Mouse (Mus musculus) MEL (cell line): ENCODE measurements around the gene Npr1. TPM values are rescaled to one million over a fixed set of nuclear protein-coding genes. Genes with fewer than 3 reads are reported as not detected.

Experiments used
- DNase-seq: peaks from one replicate; pipeline ENCODE4 v3.0.0; 2011; ENCODE audit warnings: low read depth, low spot score
- H3K27ac ChIP-seq: 2 replicates; pipeline ENCODE4 v1.5.1; 2012; ENCODE audit warnings: low read depth, mild to moderate bottlenecking, control low read depth, low read length, moderate library complexity; ENCODE audit not compliant: control insufficient read depth
- H3K27me3 ChIP-seq, 2 experiments: fragments of 150-350 bp in 1 of 2; sonication (generic) in 1 of 2; 2 replicates each; pipeline ENCODE4 v1.6.1; 2012; ENCODE audit warnings: low read length in 2 of 2, mild to moderate bottlenecking in 2 of 2, improper control_type of control experiment in 1 of 2, moderate library complexity in 1 of 2; ENCODE audit not compliant: insufficient read depth in 2 of 2, control insufficient read depth in 1 of 2
- H3K36me3 ChIP-seq, 2 experiments: 2 replicates each; pipeline ENCODE4 v1.6.1; 2012 to 2014; ENCODE audit warnings: low read length in 2 of 2, improper control_type of control experiment in 1 of 2, inconsistent platforms in 1 of 2, mild to moderate bottlenecking in 1 of 2; ENCODE audit not compliant: insufficient read depth in 2 of 2, control insufficient read depth in 1 of 2
- H3K4me1 ChIP-seq, 2 experiments: fragments of 150-350 bp in 1 of 2; sonication (generic) in 1 of 2; 2 replicates each; pipeline ENCODE4 v1.6.1; 2012; ENCODE audit warnings: low read length in 2 of 2, improper control_type of control experiment in 1 of 2, mild to moderate bottlenecking in 1 of 2; ENCODE audit not compliant: insufficient read depth in 2 of 2, control insufficient read depth in 1 of 2
- H3K4me3 ChIP-seq, 2 experiments: fragments of 150-350 bp in 1 of 2; sonication (generic) in 1 of 2; 2 replicates each; pipeline ENCODE4 v1.5.1; 2012; ENCODE audit warnings: low read depth in 2 of 2, low read length in 2 of 2, mild to moderate bottlenecking in 2 of 2, moderate library complexity in 2 of 2, control low read depth in 1 of 2, improper control_type of control experiment in 1 of 2; ENCODE audit not compliant: control insufficient read depth in 1 of 2, insufficient read depth in 1 of 2
- H3K79me2 ChIP-seq: 2 replicates; pipeline ENCODE4 v1.6.1; 2012; ENCODE audit warnings: mild to moderate bottlenecking, low read length, moderate library complexity; ENCODE audit not compliant: control insufficient read depth, poor library complexity, insufficient read depth
- H3K9ac ChIP-seq: 2 replicates; pipeline ENCODE4 v1.6.1; 2012; ENCODE audit warnings: low read depth, mild to moderate bottlenecking, control low read depth, low read length, moderate library complexity; ENCODE audit not compliant: control insufficient read depth, poor library complexity, severe bottlenecking
- H3K9me3 ChIP-seq: fragments of 150-350 bp; sonication (generic); replicated peaks from 2 replicates; pipeline ENCODE4 v1.6.1; 2012; ENCODE audit warnings: mild to moderate bottlenecking, low read length, improper control_type of control experiment, moderate library complexity; ENCODE audit not compliant: insufficient read depth
- CHD1 ChIP-seq: IDR thresholded peaks from 2 replicates; pipeline ENCODE4 v1.6.1; 2012; ENCODE audit warnings: low read depth, mild to moderate bottlenecking, inconsistent platforms, low read length, improper control_type of control experiment
- ELF1 ChIP-seq: IDR thresholded peaks from 2 replicates; pipeline ENCODE4 v1.6.1; 2014; ENCODE audit warnings: low read depth, mild to moderate bottlenecking, inconsistent platforms, low read length, improper control_type of control experiment, moderate library complexity
- EP300 ChIP-seq, 2 experiments: IDR thresholded peaks; 2 replicates each; pipeline ENCODE4 v1.6.1; 2011; ENCODE audit warnings: improper control_type of control experiment in 2 of 2, low read length in 2 of 2, low read depth in 1 of 2, mild to moderate bottlenecking in 1 of 2
- GABPA ChIP-seq: IDR thresholded peaks from 2 replicates; pipeline ENCODE4 v1.6.1; 2012; ENCODE audit warnings: low read depth, mild to moderate bottlenecking, inconsistent platforms, low read length, improper control_type of control experiment, moderate library complexity
- JUND ChIP-seq: IDR thresholded peaks from 2 replicates; pipeline ENCODE4 v1.6.1; 2011; ENCODE audit warnings: low read depth, mild to moderate bottlenecking, improper control_type of control experiment, low read length
- MAFK ChIP-seq: IDR thresholded peaks from 2 replicates; pipeline ENCODE4 v1.6.1; 2011; ENCODE audit warnings: low read depth, mild to moderate bottlenecking, low read length, improper control_type of control experiment, borderline replicate concordance
- MAZ ChIP-seq: IDR thresholded peaks from 2 replicates; pipeline ENCODE4 v1.6.1; 2012; ENCODE audit warnings: low read depth, mild to moderate bottlenecking, inconsistent platforms, low read length, improper control_type of control experiment
- NELFE ChIP-seq: IDR thresholded peaks from 2 replicates; pipeline ENCODE4 v1.6.1; 2011; ENCODE audit warnings: low read depth, low read length, improper control_type of control experiment
- NRF1 ChIP-seq: IDR thresholded peaks from 2 replicates; pipeline ENCODE4 v1.6.1; 2014; ENCODE audit warnings: low read depth, mild to moderate bottlenecking, inconsistent platforms, low read length, improper control_type of control experiment, moderate library complexity; ENCODE audit not compliant: poor library complexity, insufficient read depth, severe bottlenecking
- POLR2A ChIP-seq, 2 experiments: IDR thresholded peaks; 2 replicates each; pipeline ENCODE4 v1.6.1; 2011 to 2012; ENCODE audit warnings: low read length in 2 of 2, mild to moderate bottlenecking in 2 of 2, control low read depth in 1 of 2, improper control_type of control experiment in 1 of 2, low read depth in 1 of 2, moderate library complexity in 1 of 2; ENCODE audit not compliant: control insufficient read depth in 1 of 2, insufficient read depth in 1 of 2, poor library complexity in 1 of 2
- POLR2AphosphoS5 ChIP-seq: IDR thresholded peaks from 2 replicates; pipeline ENCODE4 v1.6.1; 2012; ENCODE audit warnings: low read depth, borderline replicate concordance, mild to moderate bottlenecking, inconsistent platforms, low read length, moderate library complexity, mixed read lengths
- RAD21 ChIP-seq: IDR thresholded peaks from 2 replicates; pipeline ENCODE4 v1.6.1; 2011; ENCODE audit warnings: mild to moderate bottlenecking, low read depth, low read length, improper control_type of control experiment
- TAL1 ChIP-seq: IDR thresholded peaks from 2 replicates; pipeline ENCODE4 v1.6.1; 2012; ENCODE audit warnings: mild to moderate bottlenecking, inconsistent platforms, low read length, moderate library complexity, mixed read lengths
- UBTF ChIP-seq: IDR thresholded peaks from 2 replicates; pipeline ENCODE4 v1.6.1; 2012; ENCODE audit warnings: low read depth, mild to moderate bottlenecking, inconsistent platforms, low read length, improper control_type of control experiment, moderate library complexity, borderline replicate concordance; ENCODE audit not compliant: insufficient read depth
- USF1 ChIP-seq: IDR thresholded peaks from 2 replicates; pipeline ENCODE4 v1.6.1; 2014; ENCODE audit warnings: low read depth, mild to moderate bottlenecking, inconsistent platforms, low read length, improper control_type of control experiment, moderate library complexity
- USF2 ChIP-seq, 2 experiments: IDR thresholded peaks; 2 replicates each; pipeline ENCODE4 v1.6.1; 2011 to 2012; ENCODE audit warnings: improper control_type of control experiment in 2 of 2, low read length in 2 of 2, borderline replicate concordance in 1 of 2, inconsistent platforms in 1 of 2, low read depth in 1 of 2, mild to moderate bottlenecking in 1 of 2; ENCODE audit not compliant: insufficient read depth in 1 of 2
- ZC3H11A ChIP-seq: IDR thresholded peaks from 2 replicates; pipeline ENCODE4 v1.6.1; 2012; ENCODE audit warnings: low read depth, mild to moderate bottlenecking, inconsistent platforms, low read length, improper control_type of control experiment
- ZKSCAN1 ChIP-seq: IDR thresholded peaks from 2 replicates; pipeline ENCODE4 v1.6.1; 2012; ENCODE audit warnings: low read depth, mild to moderate bottlenecking, inconsistent platforms, low read length, improper control_type of control experiment, moderate library complexity
- ZMIZ1 ChIP-seq: IDR thresholded peaks from 2 replicates; pipeline ENCODE4 v1.6.1; 2012; ENCODE audit warnings: low read depth, mild to moderate bottlenecking, inconsistent platforms, low read length, improper control_type of control experiment, moderate library complexity
- polyA plus RNA-seq, 2 experiments: library from polyadenylated mRNA; stranded (reverse) in 1 of 2; unstranded in 1 of 2; fragments of >175 nt in 1 of 2; fragments of >200 nt in 1 of 2; gene quantifications; 2 replicates each; pipeline versions ENCODE4 v1.2.1 to v1.2.4; 2012; ENCODE audit warnings: low replicate concordance in 2 of 2, low read depth in 1 of 2; ENCODE audit not compliant: insufficient read length in 2 of 2, insufficient read depth in 1 of 2, missing spikeins in 1 of 2
- total RNA-seq: library from RNA; depleted of rRNA; stranded (reverse); fragments of 300-350 nt; gene quantifications from 2 replicates; pipeline ENCODE4 v1.2.3, GENCODE M21; 2012

Gene Npr1
- total and polyA plus RNA-seq, 3 experiments = 0.11 TPM; not detected in 2

- Histone ChIP-seq H3K9me3 (no peaks in the 10 kb centered on the region), H3K36me3 (peaks cover under 1 to 36% of the 10 kb centered on the region in 2 experiments; a peak in 3 of 4 replicates), H3K27ac (no peak overlapping the region), H3K79me2 (peaks cover 3% of the 10 kb centered on the region), H3K4me3 (no peak overlapping the region), H3K9ac (no peak overlapping the region), H3K27me3 (no peaks in the 10 kb centered on the region), H3K4me1 (no peaks in the 10 kb centered on the region)
- TF ChIP-seq TAL1 = no peak
- TF ChIP-seq ELF1 = no peak
- TF ChIP-seq CHD1 = no peak
- TF ChIP-seq MAZ = no peak
- TF ChIP-seq EP300 (IDR thresholded peaks at IDR 0.05; ENCODE audit: low read depth in 1 of 2, low read length in 2 of 2) = no peak
- no peak for TF ChIP-seq NELFE
- TF ChIP-seq ZMIZ1 = no peak
- TF ChIP-seq NRF1 = no peak
- no peak for TF ChIP-seq POLR2AphosphoS5
- no peak for TF ChIP-seq ZKSCAN1
- no peak for DNase-seq
Measured at GRCm38 (mm10) chr3:90420696-90421095, 45.0 kb downstream of the Npr1 start.

DNA sequence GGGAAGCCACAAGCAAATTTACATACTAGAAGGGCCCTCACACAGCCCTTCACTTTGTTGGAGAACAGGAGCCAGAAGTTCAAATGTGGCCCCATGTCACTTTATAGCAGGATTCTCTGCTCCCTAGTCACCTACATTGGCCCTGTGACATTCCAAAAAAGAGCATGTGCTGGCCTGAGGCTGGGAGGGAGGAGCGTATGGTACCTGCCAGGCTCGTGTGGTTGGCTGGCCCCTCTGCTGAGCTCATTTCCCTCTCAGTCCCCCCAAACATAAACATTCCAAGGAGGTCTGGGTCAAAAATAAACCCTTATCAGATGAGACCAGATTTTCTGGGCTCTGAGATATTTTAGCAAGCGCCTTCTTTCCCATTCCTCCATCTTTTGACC lies 52.7 kb downstream of the Npr1 start:
- DNase-seq = no peak
- no peak for TF ChIP-seq ZMIZ1
- no peak for TF ChIP-seq ZC3H11A
- TF ChIP-seq MAFK = no peak
- no peak for TF ChIP-seq ELF1
- no peak for TF ChIP-seq ZKSCAN1
- TF ChIP-seq JUND = no peak
- no peak for TF ChIP-seq USF1
- no peak for TF ChIP-seq USF2 (IDR thresholded peaks at IDR 0.05; ENCODE audit: borderline replicate concordance in 1 of 2, insufficient read depth in 1 of 2, low read depth in 1 of 2, low read length in 2 of 2)
- TF ChIP-seq RAD21 = no peak
- TF ChIP-seq POLR2A (IDR thresholded peaks at IDR 0.05; ENCODE audit: control insufficient read depth in 1 of 2, insufficient read depth in 1 of 2, low read depth in 1 of 2, low read length in 2 of 2, poor library complexity in 1 of 2) = no peak; a peak in 1 of 4 replicates
- no peak for TF ChIP-seq GABPA
- TF ChIP-seq TAL1 = no peak
- TF ChIP-seq UBTF = no peak
- Histone ChIP-seq H3K9me3 (no peaks in the 10 kb centered on the region), H3K4me3 (no peak overlapping the region), H3K4me1 (no peaks in the 10 kb centered on the region), H3K9ac (no peak overlapping the region), H3K79me2 (no peaks in the 10 kb centered on the region), H3K27ac (no peak overlapping the region), H3K27me3 (no peaks in the 10 kb centered on the region), H3K36me3 (peaks cover 0 to 39% of the 10 kb centered on the region in 2 experiments; a peak in 2 of 4 replicates)
